Mouse (Mus musculus) heart, embryonic 16.5 days (tissue): ENCODE data around the gene Spata6. TPM values are rescaled to one million over a fixed set of nuclear protein-coding genes. Genes with fewer than 3 reads are reported as not detected.

Experiments
- ATAC-seq: fragments of 200-750 bp; cut with Nextera tagmentation; replicated peaks from 2 replicates; pipeline ENCODE4 v1.8.0; 2017; ENCODE audit warnings: moderate number of reproducible peaks; ENCODE audit not compliant: insufficient read depth, low FRiP score; ENCODE audit errors: extremely low read depth
- H3K27ac ChIP-seq: fragments of 300-500 bp; sonication (generic); 2 replicates; pipeline ENCODE4 v1.5.1; 2014; ENCODE audit warnings: mild to moderate bottlenecking, low read length, control low read depth, moderate library complexity
- H3K27me3 ChIP-seq: fragments of 300-500 bp; sonication (generic); 2 replicates; pipeline ENCODE4 v1.6.1; 2014; ENCODE audit warnings: low read length, mixed read lengths; ENCODE audit not compliant: control insufficient read depth, insufficient read depth
- H3K36me3 ChIP-seq: fragments of 300-500 bp; sonication (generic); 2 replicates; pipeline ENCODE4 v1.6.1; 2014; ENCODE audit not compliant: control insufficient read depth, insufficient read depth
- H3K4me1 ChIP-seq: fragments of 300-500 bp; sonication (generic); 2 replicates; pipeline ENCODE4 v1.6.1; 2014; ENCODE audit warnings: low read length, mixed read lengths; ENCODE audit not compliant: control insufficient read depth, insufficient read depth
- H3K4me2 ChIP-seq: fragments of 300-500 bp; sonication (generic); 2 replicates; pipeline ENCODE4 v1.6.1; 2014; ENCODE audit warnings: low read depth, mild to moderate bottlenecking, control low read depth, low read length
- H3K4me3 ChIP-seq: fragments of 300-500 bp; sonication (generic); 2 replicates; pipeline ENCODE4 v1.5.1; 2014; ENCODE audit warnings: mild to moderate bottlenecking, control low read depth, low read length
- H3K9ac ChIP-seq: fragments of 300-500 bp; sonication (generic); 2 replicates; pipeline ENCODE4 v1.6.1; 2014; ENCODE audit warnings: low read length, control low read depth
- H3K9me3 ChIP-seq: fragments of 300-500 bp; sonication (generic); replicated peaks from 2 replicates; pipeline ENCODE4 v1.6.1; 2016; ENCODE audit warnings: low read length; ENCODE audit not compliant: control insufficient read depth
- WGBS: fragments of 180-500 bp; shearing (Covaris S2); extraction: QIAGEN DNeasy Blood & Tissue Kit; methylation state at CpG from one replicate; pipeline ENCODE4 v1.1.7; 2014; 5-methylcytosine and 5-hydroxymethylcytosine counted together
- polyA plus RNA-seq: library from polyadenylated mRNA; unstranded; fragments of >200 nt; fragmentation: Nextera tagmentation; extraction: Ambion mirVana; gene quantifications from 2 replicates; pipeline ENCODE4 v1.2.1, GENCODE M21; 2015

The Spata6 gene
- 19.5 and 20.4 TPM in 2 replicates for polyA plus RNA-seq

DNA sequence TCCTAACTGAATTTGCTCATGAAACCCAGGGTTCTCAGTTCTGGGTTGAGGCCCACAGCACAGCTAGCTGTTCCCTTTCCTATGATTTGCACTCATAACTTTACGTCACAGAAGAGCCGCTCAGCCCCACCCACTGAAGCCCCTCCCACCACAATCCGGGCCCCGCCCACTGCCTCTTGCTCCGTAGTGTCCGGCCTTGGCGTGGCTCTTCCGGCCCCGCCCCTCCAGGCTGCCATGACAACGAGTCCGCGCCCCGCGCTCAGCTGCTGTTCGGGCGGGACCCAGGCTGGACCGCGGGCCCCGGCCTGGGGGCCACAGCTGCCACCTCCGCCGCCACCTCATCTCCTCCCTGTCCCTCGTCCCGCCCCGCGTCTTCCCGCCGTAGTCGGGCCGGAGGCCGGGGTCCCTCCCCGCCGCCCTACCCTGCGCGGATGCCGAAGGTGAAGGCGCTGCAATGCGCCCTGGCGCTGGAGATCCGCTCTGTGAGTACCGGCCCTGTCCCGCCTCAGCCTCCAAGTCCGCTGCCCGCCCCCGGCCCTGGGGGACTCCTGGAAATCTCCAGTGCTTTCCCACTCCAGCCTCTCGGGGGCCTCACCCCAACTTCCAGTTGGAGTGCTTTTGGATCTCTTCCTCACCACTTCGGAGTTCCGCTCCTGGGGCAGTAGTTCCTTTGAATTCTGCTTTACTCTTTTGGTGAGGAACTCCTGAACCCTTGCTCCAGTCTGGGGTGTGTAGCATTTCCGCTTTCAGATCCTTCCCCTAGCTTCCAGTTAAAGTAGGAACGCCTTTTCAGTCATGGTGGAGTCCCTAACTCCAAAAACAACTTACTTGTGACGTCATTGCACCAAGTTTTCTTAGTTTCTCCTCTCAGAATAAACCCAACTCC is at the start of gene Spata6:
Gene Spata6 (plus strand): TSS at position 209 of the 886 bp plus-strand sequence.
- Histone ChIP-seq H3K4me2 (peak within 1 kb of the TSS; percentile 81), H3K9ac (peak within 1 kb of the TSS; percentile 91), H3K27ac (peak within 1 kb of the TSS; percentile 90), H3K27me3 (no peaks in the 10 kb centered on the region), H3K9me3 (no peaks in the 10 kb centered on the region), H3K36me3 (no peaks in the 10 kb centered on the region), H3K4me3 (peak within 1 kb of the TSS; percentile 92), H3K4me1 (peaks cover 3% of the 10 kb centered on the region; the same call in 1 of the 2 replicates)
- 1% methylated on average over 50 of the region's 50 CpGs for WGBS
- ATAC-seq = peak; percentile 95

GRCm38 (mm10) chr4:111670566-111671421 is 49.0 kb upstream of the Spata6 start:
- Histone ChIP-seq H3K4me2 (peak overlapping the region; percentile 18; the same call in 1 of the 2 replicates), H3K27ac (peak overlapping the region; percentile 23; the same call in 1 of the 2 replicates), H3K9me3 (no peaks in the 10 kb centered on the region), H3K36me3 (no peaks in the 10 kb centered on the region), H3K4me3 (no peak overlapping the region), H3K9ac (no peak overlapping the region), H3K4me1 (peaks cover 5% of the 10 kb centered on the region; the same call in 1 of the 2 replicates), H3K27me3 (no peaks in the 10 kb centered on the region)
- WGBS = 30% methylated on average over 12 of the region's 12 CpGs
- no peak for ATAC-seq

- no peak overlapping the region for H3K9ac ChIP-seq
- 0 out of 2 replicates have a peak overlapping the region, but pooled peaks have one; percentile 23 for H3K27ac ChIP-seq
- no peak for ATAC-seq
- H3K9me3 ChIP-seq = no peaks in the 10 kb centered on the region
- WGBS = 48% methylated on average over 4 of the region's 4 CpGs
- H3K4me3 ChIP-seq = no peak overlapping the region
- no peaks in the 10 kb centered on the region for H3K27me3 ChIP-seq
- no peaks in the 10 kb centered on the region for H3K36me3 ChIP-seq
- H3K4me2 ChIP-seq = no peak overlapping the region
- peaks cover 5% of the 10 kb centered on the region; the same call in 1 of the 2 replicates for H3K4me1 ChIP-seq
Observed at GRCm38 (mm10) chr4:111671440-111671839, 48.3 kb upstream of the Spata6 start.

GRCm38 (mm10) chr4:111673904-111674303 is 45.9 kb upstream of the Spata6 start:
- peaks cover 5% of the 10 kb centered on the region; the same call in 1 of the 2 replicates for H3K4me1 ChIP-seq
- ATAC-seq = no peak
- H3K36me3 ChIP-seq = no peaks in the 10 kb centered on the region
- H3K4me3 ChIP-seq = no peak overlapping the region
- no peak overlapping the region for H3K27ac ChIP-seq
- H3K9me3 ChIP-seq = no peaks in the 10 kb centered on the region
- no peak overlapping the region for H3K4me2 ChIP-seq
- H3K9ac ChIP-seq = no peak overlapping the region
- no peaks in the 10 kb centered on the region for H3K27me3 ChIP-seq

DNA sequence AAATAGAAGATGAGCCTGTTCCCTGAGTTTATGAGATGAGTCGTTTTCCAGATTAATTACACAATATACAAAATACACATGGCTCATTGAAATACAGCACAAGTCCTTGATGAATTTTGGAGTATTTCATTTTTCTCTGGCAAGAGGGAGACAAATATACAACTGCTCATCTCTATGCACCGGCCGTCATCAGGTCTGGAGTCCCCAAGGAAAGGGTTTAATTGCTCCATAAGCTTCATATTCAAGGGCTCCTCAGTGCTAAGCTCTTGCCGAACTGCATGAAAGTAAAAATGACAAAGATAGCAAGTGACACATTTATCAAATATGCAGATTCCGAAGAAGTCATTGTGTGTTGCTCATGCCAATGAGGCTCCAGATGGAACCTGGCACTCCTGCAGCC is 37.9 kb upstream of the Spata6 start:
- Histone ChIP-seq H3K9me3 (no peaks in the 10 kb centered on the region), H3K27ac (no peak overlapping the region), H3K27me3 (no peaks in the 10 kb centered on the region), H3K4me3 (no peak overlapping the region), H3K4me1 (no peaks in the 10 kb centered on the region), H3K9ac (no peak overlapping the region), H3K36me3 (no peaks in the 10 kb centered on the region), H3K4me2 (no peak overlapping the region)
- ATAC-seq = no peak
- WGBS = 76% methylated on average over 5 of the region's 5 CpGs

GRCm38 (mm10) chr4:111682793-111683192 is 37.0 kb upstream of the Spata6 start:
- H3K4me2 ChIP-seq = no peak overlapping the region
- H3K27ac ChIP-seq = no peak overlapping the region
- H3K36me3 ChIP-seq = no peaks in the 10 kb centered on the region
- H3K9me3 ChIP-seq = no peaks in the 10 kb centered on the region
- H3K4me3 ChIP-seq = no peak overlapping the region
- peaks cover 4% of the 10 kb centered on the region; the same call in 1 of the 2 replicates for H3K4me1 ChIP-seq
- no peak for ATAC-seq
- no peaks in the 10 kb centered on the region for H3K27me3 ChIP-seq
- H3K9ac ChIP-seq = no peak overlapping the region
- 71% methylated on average over 3 of the region's 3 CpGs for WGBS

DNA sequence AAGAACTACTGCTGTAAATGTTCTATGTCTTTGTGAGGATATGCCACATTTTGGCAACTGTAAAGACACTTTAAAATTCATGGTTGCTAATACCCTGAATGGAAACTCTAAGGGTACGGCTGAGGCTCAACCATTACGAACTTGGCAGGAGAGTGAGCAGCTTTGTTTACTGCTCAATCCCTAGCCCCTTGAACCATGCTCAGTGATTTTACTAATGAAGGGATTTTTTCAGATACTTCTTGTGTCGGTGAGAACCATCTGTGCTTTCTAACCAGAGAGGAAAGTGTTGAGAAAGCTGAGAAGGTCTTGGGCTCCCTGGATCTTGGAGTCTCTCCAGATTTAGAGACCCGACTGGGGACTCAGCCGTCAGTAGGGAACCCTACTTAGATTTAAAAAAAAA is 35.9 kb upstream of the Spata6 start:
- H3K4me3 ChIP-seq = no peak overlapping the region
- no peaks in the 10 kb centered on the region for H3K36me3 ChIP-seq
- H3K4me2 ChIP-seq = no peak overlapping the region
- 58% methylated on average over 5 of the region's 5 CpGs for WGBS
- H3K27me3 ChIP-seq = no peaks in the 10 kb centered on the region
- peaks cover 4% of the 10 kb centered on the region; the same call in 1 of the 2 replicates for H3K4me1 ChIP-seq
- H3K9ac ChIP-seq = no peak overlapping the region
- H3K27ac ChIP-seq = no peak overlapping the region
- H3K9me3 ChIP-seq = no peaks in the 10 kb centered on the region
- ATAC-seq = no peak

DNA sequence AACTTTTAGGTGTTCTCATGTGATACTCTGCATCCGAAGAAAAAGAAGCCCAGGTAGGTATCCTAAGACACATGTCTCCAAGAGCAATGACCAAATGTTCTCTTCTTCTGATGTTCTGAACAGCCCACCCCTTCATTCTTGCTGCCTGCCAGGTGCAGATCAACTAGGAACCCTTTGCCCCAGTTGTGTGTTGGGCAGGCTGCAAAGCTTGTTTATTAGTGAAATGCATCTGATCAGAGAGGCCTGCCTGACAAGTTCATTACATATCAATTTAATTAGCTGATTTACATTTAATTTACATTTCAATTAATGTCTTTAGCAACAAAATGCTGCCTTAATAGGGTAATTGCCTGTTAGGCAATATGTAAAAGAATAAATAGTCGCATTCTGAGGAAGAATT is 33.8 kb upstream of the Spata6 start:
- no peak for ATAC-seq

More for the DNA sequence above, 33.8 kb upstream of the Spata6 start:
- H3K4me3 ChIP-seq = no peak overlapping the region
- H3K4me2 ChIP-seq = no peak overlapping the region
- H3K4me1 ChIP-seq = peaks cover 9% of the 10 kb centered on the region
- 77% methylated on average over 2 of the region's 2 CpGs for WGBS
- H3K36me3 ChIP-seq = no peaks in the 10 kb centered on the region
- H3K9me3 ChIP-seq = no peaks in the 10 kb centered on the region
- no peak overlapping the region for H3K27ac ChIP-seq
- H3K27me3 ChIP-seq = no peaks in the 10 kb centered on the region
- H3K9ac ChIP-seq = no peak overlapping the region
